Mouse (Mus musculus) cerebellum, postnatal 14 days (tissue): ENCODE data around the gene Gm8334.
"Not testable (repeated sequence)": the region's sequence is repeated elsewhere in the genome, so short reads cannot be mapped to it uniquely, and the experiment has no call there.

Experiments used
- DNase-seq, 2 experiments: peaks; one replicate each; pipeline ENCODE4 v3.0.0; 2021; ENCODE audit warnings: mixed read lengths in 2 of 2

The Gm8334 gene

GRCm38 (mm10) chrX:148615053-148615452 lies at the start of gene Gm8334:
Gm8334 (minus strand) TSS chrX:148615153.
- not testable (repeated sequence) for DNase-seq

GRCm38 (mm10) chrX:148663298-148663697 lies 48.3 kb upstream of the Gm8334 start, which contains the start of gene Gm15127:
Gm15127 (plus strand) TSS chrX:148663598.
- not testable (repeated sequence) for DNase-seq
